Mouse (Mus musculus) lung, postnatal 0 days (tissue): ENCODE results near the gene Mpc1. TPM values are rescaled to one million over a fixed set of nuclear protein-coding genes. Genes with fewer than 3 reads are reported as not detected.
"Not testable (repeated sequence)": the region's sequence is repeated elsewhere in the genome, so short reads cannot be mapped to it uniquely, and the experiment has no call there.

ENCODE experiments used
- ATAC-seq: fragments of 200-750 bp; cut with Nextera tagmentation; 2 replicates; pipeline ENCODE4 v1.8.0; 2017; ENCODE audit warnings: moderate library complexity
- DNase-seq: peaks from one replicate; pipeline ENCODE4 v3.0.0-alpha.2; 2016; ENCODE audit warnings: low spot score
- H3K27ac ChIP-seq: fragments of 300-500 bp; sonication (generic); 2 replicates; pipeline ENCODE4 v1.5.1; 2014; ENCODE audit warnings: antibody characterized with exemption, mild to moderate bottlenecking, low read length, mixed read lengths
- H3K27me3 ChIP-seq: fragments of 300-500 bp; sonication (generic); replicated peaks from 2 replicates; pipeline ENCODE4 v1.6.1; 2014; ENCODE audit warnings: low read length, mixed read lengths; ENCODE audit not compliant: insufficient read depth
- H3K36me3 ChIP-seq: fragments of 300-500 bp; sonication (generic); 2 replicates; pipeline ENCODE4 v1.6.1; 2014; ENCODE audit warnings: low read length, mixed read lengths; ENCODE audit not compliant: insufficient read depth
- H3K4me1 ChIP-seq: fragments of 300-500 bp; sonication (generic); 2 replicates; pipeline ENCODE4 v1.6.1; 2014; ENCODE audit warnings: antibody characterized with exemption, low read depth, low read length, mixed read lengths; ENCODE audit not compliant: insufficient read depth
- H3K4me2 ChIP-seq: fragments of 300-500 bp; sonication (generic); replicated peaks from 2 replicates; pipeline ENCODE4 v1.6.1; 2014; ENCODE audit warnings: low read depth, mild to moderate bottlenecking, low read length, moderate library complexity, mixed read lengths
- H3K4me3 ChIP-seq: fragments of 300-500 bp; sonication (generic); 2 replicates; pipeline ENCODE4 v1.5.1; 2014; ENCODE audit warnings: low read depth, low read length
- H3K9ac ChIP-seq: fragments of 300-500 bp; sonication (generic); replicated peaks from 2 replicates; pipeline ENCODE4 v1.6.1; 2014; ENCODE audit warnings: low read depth, mild to moderate bottlenecking
- H3K9me3 ChIP-seq: fragments of 300-500 bp; sonication (generic); 2 replicates; pipeline ENCODE4 v1.6.1; 2016; ENCODE audit warnings: low read length, mixed read lengths
- CTCF ChIP-seq: IDR thresholded peaks from 2 replicates; pipeline ENCODE4 v1.5.1; 2016; ENCODE audit warnings: antibody characterized with exemption, mild to moderate bottlenecking
- EP300 ChIP-seq: IDR thresholded peaks from 2 replicates; pipeline ENCODE4 v1.6.1; 2016; ENCODE audit warnings: antibody characterized with exemption, mild to moderate bottlenecking, control low read depth
- WGBS: fragments of 180-500 bp; shearing (Covaris S2); extraction: QIAGEN DNeasy Blood & Tissue Kit; methylation state at CpG from one replicate; pipeline ENCODE4 v1.1.7; 2014; 5-methylcytosine and 5-hydroxymethylcytosine counted together
- polyA plus RNA-seq: library from polyadenylated mRNA; unstranded; fragments of >200 nt; fragmentation: Nextera tagmentation; extraction: Ambion mirVana; gene quantifications from 2 replicates; pipeline ENCODE4 v1.2.1, GENCODE M21; 2015

The Mpc1 gene
- polyA plus RNA-seq, 1 experiment from 2014 or later: 283 TPM

DNA sequence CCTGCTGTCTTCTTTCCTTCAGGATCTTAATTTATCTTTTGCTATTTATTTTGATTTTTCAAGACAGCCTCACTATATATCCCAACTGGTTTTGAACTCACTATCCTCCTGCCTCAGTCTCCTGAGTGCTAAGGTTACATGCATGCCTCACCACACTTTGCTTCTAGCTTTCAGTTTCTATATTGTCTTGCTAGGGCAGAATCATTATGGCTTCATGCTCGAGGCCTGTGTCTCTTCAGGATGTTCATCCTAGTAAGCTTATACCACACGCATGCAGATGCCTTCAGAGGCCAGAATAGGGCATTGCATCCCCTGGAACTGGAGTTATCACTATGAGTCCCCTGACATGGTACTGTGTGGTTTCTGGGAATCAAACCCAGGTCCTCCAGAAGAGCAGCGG lies 27.8 kb upstream of the Mpc1 start:
- Histone ChIP-seq H3K27ac (no peak overlapping the region), H3K36me3 (no peaks in the 10 kb centered on the region), H3K4me3 (no peak overlapping the region), H3K9me3 (no peaks in the 10 kb centered on the region), H3K9ac (no peak overlapping the region), H3K4me2 (no peak overlapping the region), H3K27me3 (no peaks in the 10 kb centered on the region), H3K4me1 (no peaks in the 10 kb centered on the region)
- TF ChIP-seq EP300 (no peak), CTCF (no peak)
- WGBS: 63% methylated on average over 3 of the region's 3 CpGs
- no peak for DNase-seq
- no peak for ATAC-seq

DNA sequence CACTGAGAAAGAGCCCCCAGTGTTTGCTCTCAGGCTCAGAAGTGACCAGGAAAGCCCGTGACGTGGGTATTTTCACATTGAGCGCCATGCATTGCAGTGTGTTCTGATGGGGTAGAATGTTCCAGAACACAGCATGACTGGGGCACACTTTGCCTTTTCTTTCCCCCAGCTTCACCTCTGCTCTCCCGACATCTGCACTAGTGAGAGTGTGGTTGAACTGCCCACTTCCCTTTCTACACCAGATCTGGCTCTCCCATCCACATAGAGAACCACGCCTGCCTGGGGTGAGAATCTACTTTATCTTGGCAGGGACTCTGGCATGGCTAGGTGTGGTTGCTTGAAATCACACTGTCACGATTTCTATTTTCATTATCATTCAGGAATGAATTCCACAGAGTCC lies 27.1 kb upstream of the Mpc1 start:
- Histone ChIP-seq H3K36me3 (no peaks in the 10 kb centered on the region), H3K4me2 (no peak overlapping the region), H3K4me3 (no peak overlapping the region), H3K27me3 (no peaks in the 10 kb centered on the region), H3K9me3 (no peaks in the 10 kb centered on the region), H3K27ac (no peak overlapping the region), H3K4me1 (no peaks in the 10 kb centered on the region), H3K9ac (no peak overlapping the region)
- 63% methylated on average over 6 of the region's 6 CpGs for whole genome bisulfite sequencing
- TF ChIP-seq EP300: no peak
- TF ChIP-seq CTCF: no peak
- no peak for DNase-seq
- ATAC-seq: no peak

GRCm38 (mm10) chr17:8256982-8257381 lies 25.7 kb upstream of the Mpc1 start:
- Histone ChIP-seq H3K4me3 (no peak overlapping the region), H3K9me3 (no peaks in the 10 kb centered on the region), H3K27me3 (no peaks in the 10 kb centered on the region), H3K4me2 (no peak overlapping the region), H3K36me3 (no peaks in the 10 kb centered on the region), H3K9ac (no peak overlapping the region), H3K4me1 (no peaks in the 10 kb centered on the region), H3K27ac (no peak overlapping the region)
- ATAC-seq: no peak
- TF ChIP-seq EP300 (no peak), CTCF (peak; percentile 48)
- 65% methylated on average over 8 of the region's 8 CpGs for WGBS
- peak; percentile 29 for DNase-seq

DNA sequence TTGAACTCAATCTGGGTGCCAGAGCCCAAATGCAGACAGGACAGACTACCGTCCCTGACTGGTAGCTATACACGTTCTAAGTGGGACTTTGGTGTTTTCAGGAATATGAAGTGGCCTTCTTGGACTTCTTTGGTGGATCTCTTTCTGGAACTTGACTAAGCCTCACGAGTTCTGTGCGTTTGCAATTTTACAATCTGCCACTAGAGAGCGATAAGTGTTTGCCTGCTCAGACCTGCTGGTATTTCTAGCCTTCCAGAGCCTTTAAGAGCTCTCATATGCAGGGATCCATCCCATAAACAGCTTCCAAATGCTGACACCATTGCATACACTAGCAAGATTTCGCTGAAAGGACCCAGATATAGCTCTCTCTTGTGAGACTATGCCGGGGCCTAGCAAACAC lies 18.1 kb upstream of the Mpc1 start:
- H3K4me2 ChIP-seq, H3K36me3 ChIP-seq, H3K9ac ChIP-seq, H3K9me3 ChIP-seq, H3K27ac ChIP-seq, H3K4me3 ChIP-seq, H3K4me1 ChIP-seq, H3K27me3 ChIP-seq: not testable (repeated sequence)
- peak; percentile 89 for TF ChIP-seq CTCF
- DNase-seq (peak; percentile 85), ATAC-seq (peak; percentile 54; the same call in 1 of the 2 replicates)
- WGBS: 13% methylated on average over 6 of the region's 7 CpGs

DNA sequence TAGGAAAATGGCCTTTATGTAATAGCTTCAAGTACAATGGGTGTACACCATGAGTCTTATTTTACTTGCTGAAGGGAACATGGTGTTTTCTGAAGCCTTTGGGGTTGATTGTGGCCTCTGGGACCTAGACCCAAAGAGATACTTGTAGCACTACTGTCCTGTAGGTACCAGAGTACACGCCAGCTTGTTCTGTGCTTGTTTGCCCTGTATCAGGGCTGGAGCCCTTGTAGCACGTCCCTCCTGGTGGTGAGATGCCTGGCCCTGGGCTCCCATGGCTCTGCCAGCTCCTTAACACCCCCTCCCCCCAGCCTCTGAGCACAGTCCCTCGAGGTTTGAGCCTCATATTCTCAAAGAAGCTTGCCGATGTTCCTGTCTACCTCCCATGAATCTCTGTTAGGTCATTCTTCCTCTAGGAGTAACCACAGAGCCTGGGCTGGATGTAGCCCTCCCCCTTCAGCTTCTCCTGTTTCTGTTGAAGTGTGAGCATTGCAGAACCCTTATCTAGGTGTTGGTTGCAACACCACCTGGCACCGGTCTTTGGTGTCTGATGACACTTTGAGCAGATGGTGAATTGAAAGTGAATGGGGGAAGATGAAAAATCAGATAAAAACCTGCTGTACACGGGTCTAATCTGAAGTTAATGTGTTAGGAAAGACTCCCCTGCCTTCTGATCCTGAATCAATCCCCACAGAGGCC lies 10.5 kb upstream of the Mpc1 start:
- Histone ChIP-seq H3K27ac (no peak overlapping the region), H3K27me3 (no peaks in the 10 kb centered on the region), H3K9ac (no peak overlapping the region), H3K4me2 (no peak overlapping the region), H3K4me3 (no peak overlapping the region), H3K9me3 (no peaks in the 10 kb centered on the region), H3K4me1 (peaks cover 3% of the 10 kb centered on the region; the same call in 1 of the 2 replicates), H3K36me3 (no peaks in the 10 kb centered on the region)
- ATAC-seq: peak; percentile 89
- DNase-seq: peak; percentile 70
- TF ChIP-seq CTCF (no peak), EP300 (no peak)
- WGBS: 30% methylated on average over 6 of the region's 6 CpGs

DNA sequence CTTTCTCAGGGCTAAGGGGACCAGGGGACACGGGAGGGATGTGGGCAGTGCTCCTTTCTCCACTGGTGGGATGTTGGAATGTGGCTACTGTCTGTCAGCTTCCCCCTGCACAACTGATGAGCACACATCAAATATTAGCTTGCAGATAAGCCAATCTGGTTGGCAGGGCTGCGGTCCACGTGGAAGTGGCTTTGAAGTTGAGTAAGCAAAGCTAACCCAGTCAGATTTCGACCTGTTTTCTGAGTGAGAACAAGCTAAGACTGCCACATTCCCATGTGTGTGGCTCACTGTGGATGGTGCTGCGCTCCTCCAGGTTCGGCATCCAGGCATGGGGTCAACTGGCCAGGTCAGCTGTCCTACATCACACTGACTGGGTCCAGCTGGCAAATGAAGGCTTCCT lies 9.8 kb upstream of the Mpc1 start:
- no peak for TF ChIP-seq EP300
- no peak for TF ChIP-seq CTCF
- no peaks in the 10 kb centered on the region for H3K27me3 ChIP-seq
- no peak overlapping the region for H3K4me3 ChIP-seq
- 30% methylated on average over 6 of the region's 6 CpGs for WGBS
- DNase-seq (no peak), ATAC-seq (peak; percentile 12; the same call in 1 of the 2 replicates)
- no peaks in the 10 kb centered on the region for H3K9me3 ChIP-seq
- no peaks in the 10 kb centered on the region for H3K36me3 ChIP-seq
- peaks cover 3% of the 10 kb centered on the region; the same call in 1 of the 2 replicates for H3K4me1 ChIP-seq
- no peak overlapping the region for H3K27ac ChIP-seq
- no peak overlapping the region for H3K9ac ChIP-seq
- no peak overlapping the region for H3K4me2 ChIP-seq
